Mouse (Mus musculus): ENCODE data around the gene Tnpo2. TPM values are rescaled to one million over a fixed set of nuclear protein-coding genes. Genes with fewer than 3 reads are reported as not detected.
A peak's percentile ranks its signal among the peaks of the same experiment; 100 is the strongest.

Gene Tnpo2
- polyA plus RNA-seq, 1 experiment: 52.0 TPM

DNA sequence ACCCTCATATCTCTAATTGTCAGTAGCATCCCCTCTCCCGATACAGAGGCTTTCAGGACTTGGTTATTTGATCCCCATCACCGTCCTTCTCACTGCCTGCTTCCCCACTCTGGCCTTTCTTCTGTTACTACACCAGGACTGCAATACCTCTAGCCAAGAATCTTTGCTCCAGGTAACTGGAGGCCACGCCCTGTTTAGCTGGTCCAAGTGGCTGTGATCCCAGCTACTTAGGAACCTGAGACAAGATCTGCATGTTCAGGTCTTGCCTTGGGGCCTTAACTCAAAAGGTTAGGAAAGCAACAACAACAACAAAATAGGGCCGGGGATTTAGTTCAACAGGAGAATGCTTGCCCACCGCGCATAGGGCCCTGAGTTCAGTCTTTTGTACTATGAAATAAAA is 6.9 kb downstream of the Tnpo2 start:
- Histone ChIP-seq H3K36me3 (ENCODE audit: control insufficient read depth, insufficient read depth) (peaks cover 80% of the 10 kb centered on the region), H3K79me3 (ENCODE audit: low read depth) (peaks cover 44% of the 10 kb centered on the region), H3K27me3 (ENCODE audit: control insufficient read depth, insufficient read depth, insufficient read length) (no peaks in the 10 kb centered on the region), H3ac (ENCODE audit: control insufficient read depth, insufficient read length, low read depth) (no peak overlapping the region), H3K4me3 (ENCODE audit: insufficient read depth, poor library complexity, severe bottlenecking) (no peak overlapping the region), H3K79me2 (ENCODE audit: control insufficient read depth, insufficient read depth) (peaks cover 87% of the 10 kb centered on the region)
- TF ChIP-seq MAX (IDR thresholded peaks at IDR 0.05) (no peak), MYOD1 (IDR thresholded peaks at IDR 0.05; ENCODE audit: control insufficient read depth, insufficient read length, low read depth) (no peak)

DNA sequence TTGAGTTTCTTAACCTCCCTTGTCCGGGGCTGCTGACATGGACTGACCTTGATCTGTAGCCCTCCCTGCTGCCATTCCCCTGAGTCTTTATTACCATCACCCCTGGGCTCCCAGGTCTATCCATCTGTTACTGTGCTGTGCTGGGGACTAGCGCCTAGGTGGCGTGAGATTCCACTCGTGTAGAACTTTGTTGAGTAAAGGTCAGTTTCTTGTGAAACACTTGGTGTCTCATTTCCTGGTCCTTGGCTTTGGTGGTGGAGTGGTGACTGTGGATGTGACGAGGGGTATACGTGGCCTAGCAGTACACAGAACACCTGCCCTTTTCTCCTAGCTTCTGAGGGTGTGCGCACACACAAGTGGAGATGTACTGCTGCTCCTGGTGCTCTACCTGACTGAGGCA is 20.7 kb downstream of the Tnpo2 start:
- Histone ChIP-seq H3K79me3 (ENCODE audit: low read depth) (peaks cover 3% of the 10 kb centered on the region), H3ac (ENCODE audit: control insufficient read depth, insufficient read length, low read depth) (no peak overlapping the region), H3K4me3 (ENCODE audit: insufficient read depth, poor library complexity, severe bottlenecking) (no peak overlapping the region), H3K36me3 (ENCODE audit: control insufficient read depth, insufficient read depth) (peaks cover 44% of the 10 kb centered on the region), H3K79me2 (ENCODE audit: control insufficient read depth, insufficient read depth) (peaks cover 20% of the 10 kb centered on the region), H3K27me3 (ENCODE audit: control insufficient read depth, insufficient read depth, insufficient read length) (no peaks in the 10 kb centered on the region)
- TF ChIP-seq CEBPB (IDR thresholded peaks at IDR 0.05; ENCODE audit: low read depth) (no peak), MAX (IDR thresholded peaks at IDR 0.05) (no peak), MYOD1 (IDR thresholded peaks at IDR 0.05; ENCODE audit: control insufficient read depth, insufficient read length, low read depth) (no peak), FOSL1 (IDR thresholded peaks at IDR 0.05; ENCODE audit: insufficient read depth, low read length, poor library complexity, severe bottlenecking) (no peak), CTCF (IDR thresholded peaks at IDR 0.05; ENCODE audit: control insufficient read depth, insufficient read depth, insufficient read length) (no peak), MYOG (IDR thresholded peaks at IDR 0.05; ENCODE audit: control insufficient read depth, extremely low read depth, insufficient read length) (no peak), USF1 (IDR thresholded peaks at IDR 0.05; ENCODE audit: low read depth) (no peak)

DNA sequence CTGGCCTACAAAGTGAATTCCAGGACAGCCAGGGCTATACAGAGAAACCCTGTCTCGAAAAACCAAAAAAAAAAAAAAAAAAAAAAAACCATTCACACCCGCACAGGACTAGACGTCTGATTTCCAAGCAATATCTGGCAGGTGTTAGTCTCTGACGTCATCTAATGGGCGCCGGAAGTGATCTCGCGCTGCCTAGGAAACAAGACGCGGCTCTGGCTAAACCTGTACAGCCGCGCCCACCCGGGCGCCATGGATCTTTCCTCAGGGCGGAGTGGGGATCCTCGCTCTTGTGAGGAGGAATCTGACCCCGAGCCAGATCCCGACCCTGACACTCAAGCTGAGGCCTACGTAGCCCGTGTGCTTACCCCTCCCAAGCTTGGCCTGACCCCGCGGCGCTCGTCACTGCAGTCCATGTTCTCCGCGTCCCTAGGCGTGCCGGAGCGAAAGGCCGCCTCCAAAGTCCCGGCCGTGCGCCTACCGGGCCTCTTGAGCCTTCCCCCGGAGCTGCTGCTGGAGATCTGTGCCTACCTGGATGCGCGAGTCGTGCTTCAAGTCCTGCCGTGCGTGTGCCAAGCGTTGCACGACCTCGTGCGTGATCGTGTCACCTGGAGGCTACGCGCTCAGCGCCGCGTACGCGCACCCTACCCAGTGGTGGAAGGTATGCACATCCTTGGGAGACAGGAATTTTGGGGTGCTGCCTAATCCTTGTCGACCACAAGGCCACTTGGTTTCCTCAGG is 23.3 kb downstream of the Tnpo2 start, which contains the start of gene Fbxw9:
Gene Fbxw9, plus strand, starts transcription at position 177 of the 738 bp plus-strand sequence.
- TF ChIP-seq MAX (IDR thresholded peaks at IDR 0.05) (no peak), CTCF (IDR thresholded peaks at IDR 0.05; ENCODE audit: control insufficient read depth, insufficient read depth, insufficient read length) (no peak), MYOG (IDR thresholded peaks at IDR 0.05; ENCODE audit: control insufficient read depth, extremely low read depth, insufficient read length) (no peak), CEBPB (IDR thresholded peaks at IDR 0.05; ENCODE audit: low read depth) (no peak), FOSL1 (IDR thresholded peaks at IDR 0.05; ENCODE audit: insufficient read depth, low read length, poor library complexity, severe bottlenecking) (no peak), USF1 (IDR thresholded peaks at IDR 0.05; ENCODE audit: low read depth) (no peak), MYOD1 (IDR thresholded peaks at IDR 0.05; ENCODE audit: control insufficient read depth, insufficient read length, low read depth) (no peak)
- Histone ChIP-seq H3K79me3 (ENCODE audit: low read depth) (peaks cover 7% of the 10 kb centered on the region), H3K27me3 (ENCODE audit: control insufficient read depth, insufficient read depth, insufficient read length) (no peaks in the 10 kb centered on the region), H3K4me3 (ENCODE audit: insufficient read depth, poor library complexity, severe bottlenecking) (peak within 1 kb of the TSS; percentile 83), H3ac (ENCODE audit: control insufficient read depth, insufficient read length, low read depth) (peak within 1 kb of the TSS; percentile 50), H3K79me2 (ENCODE audit: control insufficient read depth, insufficient read depth) (peaks cover 22% of the 10 kb centered on the region), H3K36me3 (ENCODE audit: control insufficient read depth, insufficient read depth) (peaks cover 20% of the 10 kb centered on the region)

DNA sequence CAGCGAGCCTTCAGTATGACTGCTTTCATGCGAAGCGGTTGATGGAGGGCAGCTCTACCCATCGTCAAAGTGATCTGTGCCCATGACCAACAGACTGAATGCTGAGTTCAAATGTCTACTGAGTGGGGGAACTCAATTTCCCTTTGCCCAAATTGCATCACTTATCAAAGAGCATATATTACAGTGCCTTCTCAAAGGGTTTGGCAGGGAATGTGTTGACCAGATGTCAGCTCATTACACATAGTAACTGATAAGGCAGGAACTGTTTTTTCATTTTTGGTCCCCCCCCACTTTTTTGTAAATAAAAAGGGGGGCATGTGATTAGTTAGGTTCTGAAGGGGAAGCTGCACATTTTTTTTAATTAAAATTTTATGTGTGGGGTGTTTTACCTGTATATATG is 25.9 kb downstream of the Tnpo2 start:
- no peaks in the 10 kb centered on the region for H3K27me3 ChIP-seq (ENCODE audit: control insufficient read depth, insufficient read depth, insufficient read length)
- H3K79me2 ChIP-seq (ENCODE audit: control insufficient read depth, insufficient read depth): peaks cover 22% of the 10 kb centered on the region
- TF ChIP-seq MAX (IDR thresholded peaks at IDR 0.05) (no peak), CTCF (IDR thresholded peaks at IDR 0.05; ENCODE audit: control insufficient read depth, insufficient read depth, insufficient read length) (no peak), MYOG (IDR thresholded peaks at IDR 0.05; ENCODE audit: control insufficient read depth, extremely low read depth, insufficient read length) (no peak), MYOD1 (IDR thresholded peaks at IDR 0.05; ENCODE audit: control insufficient read depth, insufficient read length, low read depth) (no peak), USF1 (IDR thresholded peaks at IDR 0.05; ENCODE audit: low read depth) (no peak), CEBPB (IDR thresholded peaks at IDR 0.05; ENCODE audit: low read depth) (no peak), FOSL1 (IDR thresholded peaks at IDR 0.05; ENCODE audit: insufficient read depth, low read length, poor library complexity, severe bottlenecking) (no peak)
- H3K79me3 ChIP-seq (ENCODE audit: low read depth): peaks cover 7% of the 10 kb centered on the region
- no peak overlapping the region for H3K4me3 ChIP-seq (ENCODE audit: insufficient read depth, poor library complexity, severe bottlenecking)
- H3K36me3 ChIP-seq (ENCODE audit: control insufficient read depth, insufficient read depth): no peaks in the 10 kb centered on the region
- no peak overlapping the region for H3ac ChIP-seq (ENCODE audit: control insufficient read depth, insufficient read length, low read depth)

DNA sequence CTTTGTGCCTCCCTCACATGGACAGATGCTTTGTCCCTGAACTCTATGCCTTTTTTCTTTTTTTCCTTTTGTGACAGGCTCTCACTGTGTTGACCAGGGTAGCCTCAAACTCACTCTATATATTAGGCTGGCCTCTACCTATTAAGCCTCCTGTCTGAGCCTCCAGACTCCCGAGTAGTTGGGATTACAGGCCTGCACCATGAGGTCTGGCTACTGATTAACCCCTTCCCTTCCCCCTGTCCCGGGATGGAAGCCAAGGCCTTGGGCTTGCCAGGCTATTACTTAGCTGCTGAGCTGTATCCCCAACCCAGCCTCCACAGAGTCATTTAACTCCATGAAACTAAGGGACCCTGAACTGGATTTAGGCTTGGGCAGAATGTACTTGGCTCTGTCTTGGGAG is 28.5 kb downstream of the Tnpo2 start:
- TF ChIP-seq USF1 (IDR thresholded peaks at IDR 0.05; ENCODE audit: low read depth): no peak
- no peak for TF ChIP-seq FOSL1 (IDR thresholded peaks at IDR 0.05; ENCODE audit: insufficient read depth, low read length, poor library complexity, severe bottlenecking)
- TF ChIP-seq MYOG (IDR thresholded peaks at IDR 0.05; ENCODE audit: control insufficient read depth, extremely low read depth, insufficient read length): no peak
- TF ChIP-seq MAX (IDR thresholded peaks at IDR 0.05): no peak
- TF ChIP-seq CEBPB (IDR thresholded peaks at IDR 0.05; ENCODE audit: low read depth): no peak
- TF ChIP-seq MYOD1 (IDR thresholded peaks at IDR 0.05; ENCODE audit: control insufficient read depth, insufficient read length, low read depth): no peak
- TF ChIP-seq CTCF (IDR thresholded peaks at IDR 0.05; ENCODE audit: control insufficient read depth, insufficient read depth, insufficient read length): no peak
- H3K4me3 ChIP-seq (ENCODE audit: insufficient read depth, poor library complexity, severe bottlenecking): no peak overlapping the region
- H3ac ChIP-seq (ENCODE audit: control insufficient read depth, insufficient read length, low read depth): no peak overlapping the region
- H3K27me3 ChIP-seq (ENCODE audit: control insufficient read depth, insufficient read depth, insufficient read length): no peaks in the 10 kb centered on the region
- peaks cover 7% of the 10 kb centered on the region for H3K79me3 ChIP-seq (ENCODE audit: low read depth)
- peaks cover 3% of the 10 kb centered on the region for H3K36me3 ChIP-seq (ENCODE audit: control insufficient read depth, insufficient read depth)
- H3K79me2 ChIP-seq (ENCODE audit: control insufficient read depth, insufficient read depth): peaks cover 21% of the 10 kb centered on the region

DNA sequence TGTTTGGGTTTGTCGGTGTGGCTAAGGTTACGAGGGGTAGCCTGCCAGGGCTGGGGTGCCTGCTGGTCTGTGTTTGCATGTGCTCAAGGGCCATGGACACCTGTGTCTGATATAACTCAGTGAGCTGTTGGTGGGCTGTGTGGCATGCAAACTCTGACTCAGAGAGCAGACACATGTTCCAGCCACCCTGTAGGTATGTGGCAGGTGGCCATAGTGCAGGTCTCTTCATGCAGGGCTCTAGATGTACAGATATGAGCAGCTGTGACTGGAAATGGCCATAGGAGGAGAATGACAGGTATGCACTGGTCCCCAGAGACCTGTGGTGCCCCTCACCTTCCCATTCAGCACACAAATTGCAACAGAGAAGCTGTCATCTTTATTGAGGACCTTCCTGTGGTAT is 30.4 kb downstream of the Tnpo2 start:
- Histone ChIP-seq H3K4me3 (ENCODE audit: insufficient read depth, poor library complexity, severe bottlenecking) (no peak overlapping the region), H3K79me3 (ENCODE audit: low read depth) (peaks cover 7% of the 10 kb centered on the region), H3K27me3 (ENCODE audit: control insufficient read depth, insufficient read depth, insufficient read length) (no peaks in the 10 kb centered on the region), H3K36me3 (ENCODE audit: control insufficient read depth, insufficient read depth) (peaks cover 3% of the 10 kb centered on the region), H3K79me2 (ENCODE audit: control insufficient read depth, insufficient read depth) (peaks cover 9% of the 10 kb centered on the region), H3ac (ENCODE audit: control insufficient read depth, insufficient read length, low read depth) (no peak overlapping the region)
- no peak for TF ChIP-seq USF1 (IDR thresholded peaks at IDR 0.05; ENCODE audit: low read depth)
- no peak for TF ChIP-seq MYOD1 (IDR thresholded peaks at IDR 0.05; ENCODE audit: control insufficient read depth, insufficient read length, low read depth)
- TF ChIP-seq FOSL1 (IDR thresholded peaks at IDR 0.05; ENCODE audit: insufficient read depth, low read length, poor library complexity, severe bottlenecking): no peak
- no peak for TF ChIP-seq CTCF (IDR thresholded peaks at IDR 0.05; ENCODE audit: control insufficient read depth, insufficient read depth, insufficient read length)
- no peak for TF ChIP-seq CEBPB (IDR thresholded peaks at IDR 0.05; ENCODE audit: low read depth)
- no peak for TF ChIP-seq MYOG (IDR thresholded peaks at IDR 0.05; ENCODE audit: control insufficient read depth, extremely low read depth, insufficient read length)
- TF ChIP-seq MAX (IDR thresholded peaks at IDR 0.05): no peak

Data from C2C12 (cell line).